Mouse (Mus musculus) E14TG2a.4 (cell line): ENCODE results near the gene Tesmin.

ENCODE experiments used
- CTCF ChIP-seq: conservative IDR thresholded peaks from 2 replicates; pipeline ENCODE4 v1.5.1; 2014; ENCODE audit warnings: low read length
- NANOG ChIP-seq: IDR thresholded peaks from 2 replicates; pipeline ENCODE4 v1.6.1; 2014; ENCODE audit warnings: borderline replicate concordance, low read length, mixed read lengths

DNA sequence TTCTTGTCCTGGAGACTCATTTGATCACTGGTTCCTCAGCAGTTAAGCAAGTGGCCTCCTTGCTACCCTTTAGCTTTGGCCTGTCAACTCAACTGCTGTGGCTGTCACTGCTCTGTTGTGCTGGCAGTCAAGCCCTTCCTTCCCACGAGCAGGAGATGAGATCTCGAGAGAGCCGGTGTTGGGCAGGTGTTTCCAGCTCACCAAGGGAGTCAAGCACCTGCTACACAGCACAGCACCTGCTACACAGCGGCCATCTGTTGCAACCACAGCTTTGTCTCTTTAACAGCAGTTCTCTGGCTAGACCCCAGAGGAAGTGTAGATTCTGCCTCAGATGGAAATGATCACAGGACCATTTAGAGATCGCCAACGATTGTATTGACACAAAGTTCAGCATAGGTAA lies 63.0 kb downstream of the Tesmin start:
- no peak for TF ChIP-seq CTCF
- no peak for TF ChIP-seq NANOG
